Mouse (Mus musculus) embryonic stem cell, embryonic (primary cell): ENCODE data around the gene Cavin1.

Experiments
- CTCF ChIA-PET, 4 experiments: fragments of 300-600 bp in 2 of 4; fragments of 350-600 bp in 2 of 4; sonication (Branson Sonifier 250); formaldehyde crosslinking; loops; one replicate each; lab custom pipeline; 2022; ENCODE audit warnings: inconsistent platforms in 2 of 4; lab: Charles Lee
- POLR2A ChIA-PET, 4 experiments: fragments of 300-600 bp in 2 of 4; fragments of 350-600 bp in 2 of 4; sonication (Branson Sonifier 250); formaldehyde crosslinking; loops; one replicate each; lab custom pipeline; 2022; ENCODE audit warnings: antibody characterized with exemption in 4 of 4, inconsistent platforms in 1 of 4; lab: Charles Lee

The Cavin1 gene

DNA sequence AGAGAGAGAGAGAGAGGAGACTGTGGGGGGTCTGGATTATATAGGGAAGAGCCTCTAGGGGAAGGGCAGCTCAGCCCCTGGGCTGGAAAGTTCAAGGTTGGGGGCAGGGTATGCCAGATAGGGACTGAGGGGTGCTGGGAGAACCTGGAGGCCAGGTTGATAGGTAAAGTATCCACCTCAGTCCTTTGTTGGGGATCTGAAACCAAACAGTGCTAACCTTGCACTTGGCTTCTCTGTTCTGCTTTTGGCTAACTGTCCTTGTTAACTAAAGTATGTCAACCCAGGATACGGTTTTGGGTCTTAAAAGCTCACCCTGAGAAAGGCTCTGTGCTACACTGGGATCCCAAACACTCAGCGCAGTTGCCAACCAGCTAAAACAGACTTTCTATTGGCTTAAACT lies 19.0 kb upstream of the Cavin1 start:
- POLR2A ChIA-PET, result interaction anchor here in 1 of 4 experiments (0.7 kb wide), 1 partner anchor 9 kb away, joined by 4 read pairs; no protein-coding TSS in a partner anchor
- CTCF ChIA-PET, result interaction anchor here in 2 of 4 experiments (0.6 to 1.1 kb wide), 4 partner anchors 66 to 188 kb away, joined by 3 to 5 read pairs (median 3); no protein-coding TSS in a partner anchor

DNA sequence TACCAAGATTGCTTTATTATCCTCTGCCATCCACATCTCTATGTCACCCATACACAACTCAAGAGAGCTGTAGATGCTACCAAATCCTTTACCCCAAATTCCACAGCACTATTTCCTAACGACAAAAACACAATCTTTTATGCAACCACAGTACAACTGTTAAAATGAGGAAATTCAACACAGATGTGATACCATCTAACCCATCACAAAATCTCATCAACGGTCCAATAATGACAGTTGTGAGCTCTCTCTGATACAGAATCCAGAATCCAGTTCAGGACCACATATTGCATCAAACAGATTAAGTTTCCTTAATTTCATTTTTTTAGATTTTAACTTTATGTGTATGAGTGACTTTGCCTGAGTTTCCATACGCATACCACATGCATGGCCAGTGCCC lies 18.0 kb upstream of the Cavin1 start:
- CTCF ChIA-PET, result interaction anchor here in 1 of 4 experiments (3.1 kb wide), 1 partner anchor 69 kb away, joined by 20 read pairs; no protein-coding TSS in a partner anchor
- POLR2A ChIA-PET, result interaction anchor here in 1 of 4 experiments (1.1 to 1.4 kb wide), 2 partner anchors 22 to 69 kb away, joined by 3 to 4 read pairs; no protein-coding TSS in a partner anchor

DNA sequence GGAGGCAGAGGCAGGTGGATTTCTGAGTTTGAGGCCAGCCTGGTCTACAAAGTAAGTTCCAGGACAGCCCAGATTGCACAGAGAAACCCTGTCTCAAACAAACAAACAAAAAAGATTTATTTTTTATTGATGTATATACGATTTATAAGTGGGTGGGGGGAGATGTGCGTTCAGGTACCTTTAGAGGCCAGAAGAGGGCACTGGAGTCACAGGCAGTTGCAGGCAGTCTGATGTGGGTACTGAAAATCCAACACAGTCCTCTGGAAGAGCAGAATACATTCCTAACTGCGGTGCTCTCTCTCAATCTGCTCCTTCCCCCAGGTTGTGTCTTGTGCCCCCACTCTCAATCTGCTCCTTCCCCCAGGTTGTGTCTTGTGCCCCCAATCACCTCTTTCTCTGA lies 14.9 kb upstream of the Cavin1 start:
- CTCF ChIA-PET, result interaction anchor here in 2 of 4 experiments (1.0 to 4.8 kb wide), 5 partner anchors 15 to 191 kb away, joined by 3 to 51 read pairs (median 5); no protein-coding TSS in a partner anchor

DNA sequence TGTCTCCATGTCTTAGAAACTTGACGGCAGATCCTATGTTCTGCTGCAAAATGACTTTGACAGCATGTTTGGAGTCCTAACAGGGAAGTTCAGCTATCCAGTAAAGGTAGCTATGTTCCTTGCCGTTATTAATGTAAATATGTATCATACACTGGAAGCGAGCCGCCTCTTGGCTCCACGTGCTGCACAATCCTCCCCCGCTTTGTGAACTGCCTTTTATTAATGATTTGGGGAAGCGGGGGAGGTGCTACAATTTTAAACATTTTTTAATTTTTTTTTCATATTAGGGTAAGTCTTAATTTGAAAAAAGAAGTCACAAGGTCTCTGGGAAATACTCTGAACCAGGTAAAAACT lies 13.1 kb upstream of the Cavin1 start:
- ChIA-PET CTCF (interaction anchor here (0.6 to 4.8 kb wide), 43 partner anchors 10 to 749 kb away, joined by 3 to 51 read pairs (median 4); partner anchors contain the start of genes Cavin1 (in 1 of the 4), Cntnap1 (in 1 of the 4), Dhx8 (in 1 of the 4) and Hspb9 (in 1 of the 4)), POLR2A (interaction anchor here in 2 of 4 experiments (1.2 to 1.3 kb wide), 2 partner anchors 9 to 83 kb away, joined by 3 read pairs; no protein-coding TSS in a partner anchor)

More for the DNA sequence above, 14.9 kb upstream of the Cavin1 start:
- POLR2A ChIA-PET, result no interaction called here

DNA sequence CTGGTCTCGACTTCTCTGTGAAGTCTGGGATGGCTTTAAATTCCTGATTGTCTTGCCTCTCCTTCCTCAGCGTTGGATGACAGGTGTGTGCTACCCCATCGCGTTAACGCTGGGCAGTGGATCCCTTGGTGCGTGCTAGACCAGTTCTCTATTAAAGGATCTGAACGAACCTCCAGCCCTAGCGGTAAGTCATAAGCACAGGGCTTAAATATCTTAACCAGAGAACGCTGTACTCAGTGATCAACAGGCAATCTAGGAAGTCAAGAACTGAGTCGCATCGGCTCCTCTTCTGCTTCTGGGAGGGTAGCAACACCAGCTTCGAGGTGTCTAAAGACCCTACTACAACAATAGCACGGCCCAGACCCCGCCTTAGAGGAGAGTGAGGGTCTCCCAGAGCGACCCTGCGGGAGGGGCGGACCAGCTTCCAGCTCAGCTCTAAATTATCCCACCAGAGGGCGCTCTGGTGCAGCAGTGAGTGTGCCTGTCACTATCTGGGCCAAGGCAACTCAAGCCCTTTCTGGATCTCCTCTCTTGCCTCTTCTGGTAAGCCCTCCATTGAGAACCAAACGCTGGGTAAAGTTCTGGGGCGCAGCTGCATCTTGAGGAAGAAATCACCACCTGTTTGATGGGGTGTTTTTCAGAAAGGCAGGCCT lies 12.6 kb upstream of the Cavin1 start:
- ChIA-PET POLR2A (interaction anchor here in 2 of 4 experiments (0.6 to 1.3 kb wide), 3 partner anchors 9 to 84 kb away, joined by 3 to 6 read pairs (median 3); no protein-coding TSS in a partner anchor), CTCF (interaction anchor here (0.5 to 4.8 kb wide), 49 partner anchors 9 to 750 kb away, joined by 3 to 51 read pairs (median 4); partner anchors contain the start of genes Cavin1 (in 1 of the 4), Dhx8 (in 1 of the 4), Hspb9 (in 1 of the 4) and Naglu (in 1 of the 4))

DNA sequence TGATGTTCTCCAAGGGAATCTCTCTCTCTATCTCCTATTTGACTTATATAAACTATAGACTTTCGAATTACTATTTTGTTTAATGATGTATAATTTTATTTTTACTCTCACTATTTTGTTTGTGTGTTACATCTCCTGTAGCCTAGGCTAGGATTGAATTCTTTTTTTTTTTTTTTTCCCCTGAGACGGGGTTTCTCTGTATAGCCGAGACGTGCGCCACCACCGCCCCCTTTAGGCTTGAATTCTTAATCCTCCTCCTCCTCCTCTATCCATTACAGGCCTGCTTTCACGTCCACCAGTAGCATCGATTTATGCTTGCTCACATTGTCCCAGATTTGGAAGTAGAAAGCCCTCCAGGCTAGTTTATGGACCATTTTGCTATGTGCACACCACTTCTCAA lies 11.4 kb upstream of the Cavin1 start:
- POLR2A ChIA-PET, result interaction anchor here in 1 of 4 experiments (0.6 kb wide), 1 partner anchor 72 kb away, joined by 5 read pairs; no protein-coding TSS in a partner anchor
- CTCF ChIA-PET, result interaction anchor here in 3 of 4 experiments (0.5 to 4.8 kb wide), 14 partner anchors 9 to 643 kb away, joined by 3 to 51 read pairs (median 4); no protein-coding TSS in a partner anchor

DNA sequence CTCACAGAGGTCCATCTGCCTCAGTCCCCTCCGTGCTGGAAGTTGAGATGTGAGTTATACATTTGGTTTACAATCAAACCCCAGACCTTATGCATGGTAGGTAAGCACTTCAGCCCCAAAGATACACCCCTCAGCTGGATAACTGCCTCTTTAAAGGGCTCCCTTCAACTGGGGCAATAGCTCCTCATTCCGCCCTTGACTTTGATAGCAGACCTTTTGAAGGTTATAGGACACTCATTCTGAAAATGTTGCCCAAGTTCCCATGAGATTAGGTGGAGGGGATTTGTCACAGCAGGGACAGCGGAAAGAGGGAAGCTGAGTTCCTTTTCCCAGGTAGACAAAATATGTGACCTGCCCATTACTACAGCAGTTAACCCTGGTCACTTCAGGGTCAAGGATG lies 10.5 kb upstream of the Cavin1 start:
- ChIA-PET POLR2A (interaction anchor here in 1 of 4 experiments (0.6 to 1.3 kb wide), 4 partner anchors 9 to 645 kb away, joined by 3 to 4 read pairs (median 4); no protein-coding TSS in a partner anchor), CTCF (interaction anchor here (1.0 to 4.8 kb wide), 7 partner anchors 12 to 196 kb away, joined by 3 to 51 read pairs (median 5); no protein-coding TSS in a partner anchor)

DNA sequence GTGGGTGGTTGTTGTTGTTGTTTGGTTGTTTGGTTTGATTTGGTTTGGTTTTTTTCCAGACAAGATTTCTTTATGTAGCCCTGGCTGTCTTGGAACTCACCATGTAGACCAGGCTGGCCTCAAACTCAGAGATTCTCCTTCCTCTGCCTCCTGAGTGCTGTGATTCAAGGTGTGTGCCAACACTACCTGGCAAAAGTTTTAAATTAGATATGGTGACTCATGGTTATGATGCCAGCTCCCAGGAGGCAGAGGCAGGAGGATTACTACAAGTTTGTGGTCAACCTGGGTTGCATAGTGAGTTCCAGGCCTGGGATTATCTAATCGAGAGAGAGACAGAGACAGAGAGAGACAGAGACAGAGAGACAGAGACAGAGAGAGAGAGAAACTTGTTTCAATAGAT lies 9.8 kb upstream of the Cavin1 start:
- ChIA-PET CTCF (interaction anchor here in 3 of 4 experiments (0.6 to 1.9 kb wide), 6 partner anchors 12 to 196 kb away, joined by 3 to 5 read pairs (median 4); no protein-coding TSS in a partner anchor), POLR2A (interaction anchor here in 2 of 4 experiments (0.6 to 1.3 kb wide), 2 partner anchors 10 to 146 kb away, joined by 4 to 9 read pairs; no protein-coding TSS in a partner anchor)

DNA sequence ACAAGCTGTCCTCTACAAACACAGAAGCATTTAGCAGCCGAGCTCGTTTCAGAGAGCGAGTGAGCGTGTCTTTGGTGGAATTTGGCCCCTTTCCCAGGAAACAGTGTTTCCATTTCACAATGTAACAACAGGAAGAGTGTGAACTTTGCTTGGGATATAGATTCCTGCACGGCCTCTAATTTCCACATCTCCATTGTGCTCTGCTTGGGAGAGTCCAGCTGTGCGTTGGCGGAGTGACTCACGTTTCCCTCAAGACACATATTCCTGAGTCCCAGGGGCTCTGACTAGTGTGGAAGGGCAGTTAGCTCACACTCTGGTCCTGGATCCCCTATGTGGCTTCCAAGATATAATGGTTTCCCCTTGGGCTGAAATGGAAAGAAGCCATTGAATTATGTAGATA lies 9.2 kb upstream of the Cavin1 start:
- CTCF ChIA-PET, result interaction anchor here (0.6 to 2.0 kb wide), 8 partner anchors 23 to 201 kb away, joined by 3 to 5 read pairs (median 3); no protein-coding TSS in a partner anchor
- POLR2A ChIA-PET, result interaction anchor here in 1 of 4 experiments (0.6 kb wide), 1 partner anchor 146 kb away, joined by 9 read pairs; no protein-coding TSS in a partner anchor

DNA sequence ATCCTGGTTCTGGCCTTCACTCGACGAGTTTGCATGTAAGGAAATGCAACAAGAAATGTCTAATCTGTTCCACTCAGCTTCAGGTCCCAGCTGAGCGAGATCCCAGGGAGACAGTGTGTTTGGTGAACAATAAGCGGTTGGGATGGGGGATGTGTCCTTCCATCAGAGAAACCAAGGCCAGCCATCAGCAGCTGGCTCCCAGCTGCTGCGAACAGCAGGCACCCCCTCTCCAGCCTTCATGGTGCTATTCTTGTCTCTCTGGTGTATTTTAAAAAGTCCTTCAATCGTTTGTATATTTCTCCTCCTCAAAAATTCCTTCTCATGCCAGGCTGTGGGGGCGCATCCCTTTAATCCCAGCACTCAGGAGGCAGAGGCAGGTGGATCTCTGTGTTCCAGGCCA lies 4.6 kb upstream of the Cavin1 start:
- ChIA-PET CTCF (interaction anchor here in 3 of 4 experiments (0.8 to 2.5 kb wide), 3 partner anchors 8 to 89 kb away, joined by 3 to 9 read pairs (median 3); no protein-coding TSS in a partner anchor), POLR2A (interaction anchor here in 1 of 4 experiments (1.0 kb wide), 1 partner anchor 656 kb away, joined by 3 read pairs; the partner anchor contains the start of gene Eif1)

DNA sequence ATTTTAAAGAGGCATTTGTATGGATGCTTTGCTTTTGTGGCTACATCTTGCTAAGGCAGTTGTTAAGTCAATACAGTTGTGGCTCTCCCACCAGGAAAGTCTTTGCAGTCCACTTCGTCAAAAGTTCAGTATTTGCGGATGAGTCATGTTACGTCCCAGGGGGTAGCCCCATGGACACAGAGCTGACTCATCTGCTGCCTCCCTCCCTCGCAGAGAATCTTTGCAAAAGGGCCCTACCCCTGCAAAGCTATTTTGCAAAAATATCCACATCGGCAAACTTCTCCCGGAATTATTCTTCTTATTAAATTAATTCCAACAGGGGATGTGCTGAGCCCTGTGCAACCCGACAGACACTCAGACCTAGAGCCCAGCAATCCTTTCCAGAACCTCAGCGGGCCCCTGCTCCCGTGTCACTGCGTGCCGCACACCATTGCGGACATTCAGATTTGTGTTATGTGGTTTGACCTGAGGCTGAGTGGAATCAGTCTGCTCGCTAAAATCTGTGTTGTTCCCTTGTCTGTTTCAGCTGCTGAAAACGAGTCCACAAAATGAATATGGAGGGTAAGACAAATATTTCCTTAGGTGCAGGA lies 3.8 kb upstream of the Cavin1 start:
- POLR2A ChIA-PET, result interaction anchor here in 2 of 4 experiments (1.0 to 1.1 kb wide), 2 partner anchors 9 to 655 kb away, joined by 3 read pairs; partner anchors contain the start of gene Eif1 (in 1 of the 2)
- CTCF ChIA-PET, result interaction anchor here in 3 of 4 experiments (0.6 to 2.5 kb wide), 7 partner anchors 9 to 1087 kb away, joined by 3 to 9 read pairs (median 3); partner anchors contain the start of gene Kat2a (in 1 of the 3)

DNA sequence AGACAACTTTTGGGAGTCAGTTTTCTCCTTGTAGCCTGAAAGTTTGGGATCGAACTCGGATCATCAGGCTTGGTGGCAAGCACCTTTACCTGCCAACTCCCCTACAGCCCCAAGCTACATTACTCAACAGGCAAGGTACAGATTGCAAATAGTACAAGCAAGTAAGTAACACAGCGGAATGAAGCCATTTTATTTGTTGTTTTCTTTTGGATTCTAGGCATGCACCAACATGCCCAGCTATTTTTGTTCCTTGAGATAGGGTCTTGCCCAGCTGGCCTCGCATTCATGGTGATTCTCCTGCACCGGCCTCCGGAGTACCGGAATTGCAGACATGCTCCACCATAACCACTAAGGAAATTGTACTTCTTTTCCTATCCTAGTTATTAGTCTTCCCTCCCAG lies 2.6 kb upstream of the Cavin1 start:
- CTCF ChIA-PET, result interaction anchor here in 2 of 4 experiments (0.7 to 2.5 kb wide), 2 partner anchors 10 to 204 kb away, joined by 3 to 9 read pairs; no protein-coding TSS in a partner anchor
- POLR2A ChIA-PET, result interaction anchor here in 2 of 4 experiments (0.5 to 0.6 kb wide), 2 partner anchors 537 to 995 kb away, joined by 3 read pairs; no protein-coding TSS in a partner anchor

DNA sequence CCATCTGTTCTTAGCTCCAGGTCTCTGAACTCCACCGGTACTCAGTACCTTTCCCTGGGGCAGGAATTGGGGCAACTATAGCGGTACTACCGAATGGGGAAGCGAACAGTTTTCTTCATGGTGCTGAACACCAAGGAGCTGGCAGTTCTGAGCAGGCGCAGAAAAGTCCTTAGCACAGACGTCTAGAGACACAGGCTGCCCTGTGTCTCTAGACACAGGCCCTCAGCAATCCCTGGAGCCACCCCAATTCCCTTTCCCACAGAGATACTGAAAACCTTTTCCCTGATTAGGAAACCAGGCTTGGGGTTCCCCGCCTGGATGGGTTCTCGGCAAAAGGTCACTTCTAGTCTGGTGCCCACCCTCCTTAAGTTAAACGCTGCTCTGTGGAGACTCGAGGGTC lies 768 bp upstream of the Cavin1 start:
- ChIA-PET POLR2A (interaction anchor here in 2 of 4 experiments (0.7 to 4.0 kb wide), 13 partner anchors 9 to 652 kb away, joined by 3 to 21 read pairs (median 5); partner anchors contain the start of genes Stat3 (in 2 of the 2), Acly (in 1 of the 2), Eif1 (in 1 of the 2) and Hap1 (in 1 of the 2)), CTCF (interaction anchor here (0.8 to 2.5 kb wide), 9 partner anchors 12 to 205 kb away, joined by 3 to 7 read pairs (median 4); no protein-coding TSS in a partner anchor)

DNA sequence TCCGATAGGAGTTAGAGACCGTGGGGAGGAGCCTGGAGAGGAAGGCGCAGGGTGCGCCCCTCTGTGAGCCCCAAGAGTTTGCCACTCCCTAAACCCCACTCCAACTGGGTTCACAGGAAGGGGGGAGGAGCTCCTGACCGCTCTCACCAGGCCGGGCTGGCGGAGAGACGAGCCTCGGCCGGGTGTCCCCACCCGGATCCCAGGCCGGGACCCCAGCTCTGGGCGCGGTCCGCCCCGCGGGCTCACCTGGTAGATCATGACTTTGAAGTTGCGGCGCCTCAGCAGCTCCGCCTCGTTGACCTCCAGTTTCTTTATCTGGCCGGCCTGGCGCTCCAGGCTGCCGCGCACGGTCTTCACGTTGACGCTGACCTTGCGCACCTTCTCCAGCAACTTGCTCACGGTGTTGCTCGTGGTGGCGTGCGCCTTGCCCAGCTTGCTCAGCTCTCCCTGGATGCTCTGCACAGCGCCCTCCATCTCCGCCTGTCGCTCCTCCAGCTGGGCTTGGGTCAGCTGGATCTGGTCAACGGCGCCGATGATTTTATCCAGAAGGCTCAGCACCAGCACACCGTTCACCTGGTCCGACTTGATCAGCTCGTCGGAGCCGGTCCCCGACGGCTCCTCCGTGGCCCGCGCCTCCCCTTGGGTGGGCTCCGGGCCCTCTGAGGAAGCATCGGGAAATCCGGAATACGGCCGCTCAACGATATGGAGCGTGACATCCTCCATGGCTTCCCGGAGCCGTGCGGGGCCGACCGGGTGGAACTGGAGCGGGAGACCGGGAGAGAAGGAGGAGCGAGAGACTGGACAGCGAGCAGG lies 737 bp downstream of the Cavin1 start:
- POLR2A ChIA-PET, result interaction anchor here in 3 of 4 experiments (0.5 to 4.0 kb wide), 40 partner anchors 9 to 649 kb away, joined by 3 to 21 read pairs (median 4); partner anchors contain the start of genes Stat3 (in 3 of the 3), Naglu (in 2 of the 3), Acly (in 1 of the 3) and Cntd1 (in 1 of the 3)
- CTCF ChIA-PET, result interaction anchor here (0.6 to 2.5 kb wide), 20 partner anchors 8 to 651 kb away, joined by 3 to 11 read pairs (median 4); no protein-coding TSS in a partner anchor

DNA sequence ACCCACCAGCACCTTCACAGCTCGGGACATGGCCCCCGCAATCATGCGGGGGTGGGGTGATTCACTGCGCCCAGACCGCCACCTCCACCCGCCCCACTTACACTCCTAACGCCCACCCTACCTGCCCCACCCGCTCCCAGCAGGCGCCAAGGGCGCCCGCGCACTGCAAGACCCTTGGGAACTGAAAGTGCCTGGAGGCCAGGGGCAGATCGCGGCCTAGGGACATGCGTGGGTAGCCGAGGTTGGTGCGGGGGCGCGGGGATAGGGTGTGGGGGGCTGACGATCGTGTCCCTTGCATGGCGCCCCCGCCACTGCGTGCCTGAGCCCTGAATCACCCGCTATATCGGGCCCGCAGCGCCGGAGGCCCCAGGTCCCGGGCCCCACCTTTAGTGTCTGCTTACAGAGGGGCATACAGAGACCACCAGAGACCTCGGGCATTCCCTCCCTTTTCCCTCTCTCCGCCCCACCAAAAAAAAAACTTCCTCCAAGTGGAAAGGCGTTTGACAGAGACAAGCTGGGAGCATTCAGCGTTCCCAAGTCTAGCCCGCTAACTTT lies 1.4 kb downstream of the Cavin1 start:
- POLR2A ChIA-PET, result interaction anchor here in 3 of 4 experiments (0.6 to 4.0 kb wide), 27 partner anchors 9 to 649 kb away, joined by 3 to 21 read pairs (median 4); partner anchors contain the start of genes Stat3 (in 3 of the 3), Naglu (in 2 of the 3), Cntd1 (in 1 of the 3) and Coa3 (in 1 of the 3)
- CTCF ChIA-PET, result interaction anchor here in 3 of 4 experiments (0.6 to 2.5 kb wide), 16 partner anchors 8 to 210 kb away, joined by 3 to 11 read pairs (median 3); no protein-coding TSS in a partner anchor

DNA sequence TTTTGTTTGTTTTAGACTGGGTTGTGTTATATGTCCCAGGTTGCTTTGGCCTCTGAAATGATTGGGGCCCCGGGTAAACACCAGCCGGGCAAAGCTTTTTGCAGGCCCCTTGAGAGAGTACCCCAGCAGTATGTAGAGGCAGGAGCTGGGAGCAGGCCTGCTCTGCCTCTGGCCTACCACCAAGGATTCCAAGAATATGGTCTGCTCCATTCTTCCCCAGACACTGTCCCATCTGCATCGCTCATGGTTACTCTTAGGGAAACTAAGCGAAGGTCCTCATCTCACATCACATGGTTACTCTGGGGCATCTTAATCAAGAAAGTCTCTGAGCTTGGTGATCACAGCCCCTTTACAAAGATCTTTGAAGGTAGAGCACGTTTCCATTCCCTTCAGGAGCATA lies 2.2 kb downstream of the Cavin1 start:
- ChIA-PET POLR2A (interaction anchor here in 2 of 4 experiments (0.7 to 4.0 kb wide), 7 partner anchors 10 to 209 kb away, joined by 3 to 21 read pairs (median 9); partner anchors contain the start of genes Stat3 (in 2 of the 2) and Naglu (in 1 of the 2)), CTCF (interaction anchor here in 2 of 4 experiments (0.6 to 1.6 kb wide), 7 partner anchors 10 to 254 kb away, joined by 3 to 5 read pairs (median 3); no protein-coding TSS in a partner anchor)
